Mouse (Mus musculus): ENCODE results near the gene Hpgd.

Gene Hpgd

GRCm38 (mm10) chr8:56323276-56323675, 28.9 kb downstream of the Hpgd start:
- ATAC-seq (ENCODE audit: low TSS enrichment) = no peak

DNA sequence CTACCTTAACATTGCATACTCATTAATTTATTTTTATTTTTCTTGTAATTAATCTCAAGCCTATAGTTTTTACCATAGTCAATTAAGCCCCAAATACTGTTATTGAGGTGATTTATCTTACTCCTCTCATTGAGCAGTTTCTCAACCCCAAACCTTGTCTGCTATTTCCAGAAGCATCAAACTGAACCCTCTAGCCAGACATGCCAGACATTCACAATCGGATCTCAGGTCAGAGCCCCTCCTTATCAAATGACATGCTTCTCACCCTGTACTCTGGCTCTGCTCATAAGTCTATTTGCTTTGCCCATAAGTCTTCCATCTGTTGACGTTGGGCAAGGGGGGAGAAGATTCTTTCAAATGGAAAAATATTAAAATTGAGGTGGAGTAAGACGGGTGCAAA, 33.3 kb downstream of the Hpgd start:
- ATAC-seq (ENCODE audit: low TSS enrichment) = no peak

DNA sequence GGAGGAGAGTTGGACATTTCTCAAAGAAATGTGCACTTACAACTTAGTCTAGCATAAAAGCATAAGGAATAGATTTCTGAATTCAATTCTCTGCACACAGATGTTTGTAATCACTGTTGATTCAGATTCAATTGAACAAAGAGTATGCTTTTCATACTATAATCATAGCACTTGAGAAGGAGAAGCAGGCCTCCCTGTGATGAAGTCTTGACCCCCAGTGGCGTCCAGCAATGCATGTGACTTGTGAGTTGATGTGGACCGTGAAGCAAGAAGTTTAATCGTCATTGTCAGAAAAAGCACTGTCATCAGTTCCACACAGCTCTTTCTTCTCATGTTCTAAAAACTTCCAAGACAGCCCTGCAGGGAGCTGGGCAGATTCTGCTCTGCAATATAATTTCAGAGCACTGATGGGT, 33.8 kb downstream of the Hpgd start:
- ATAC-seq (ENCODE audit: low TSS enrichment) = no peak

DNA sequence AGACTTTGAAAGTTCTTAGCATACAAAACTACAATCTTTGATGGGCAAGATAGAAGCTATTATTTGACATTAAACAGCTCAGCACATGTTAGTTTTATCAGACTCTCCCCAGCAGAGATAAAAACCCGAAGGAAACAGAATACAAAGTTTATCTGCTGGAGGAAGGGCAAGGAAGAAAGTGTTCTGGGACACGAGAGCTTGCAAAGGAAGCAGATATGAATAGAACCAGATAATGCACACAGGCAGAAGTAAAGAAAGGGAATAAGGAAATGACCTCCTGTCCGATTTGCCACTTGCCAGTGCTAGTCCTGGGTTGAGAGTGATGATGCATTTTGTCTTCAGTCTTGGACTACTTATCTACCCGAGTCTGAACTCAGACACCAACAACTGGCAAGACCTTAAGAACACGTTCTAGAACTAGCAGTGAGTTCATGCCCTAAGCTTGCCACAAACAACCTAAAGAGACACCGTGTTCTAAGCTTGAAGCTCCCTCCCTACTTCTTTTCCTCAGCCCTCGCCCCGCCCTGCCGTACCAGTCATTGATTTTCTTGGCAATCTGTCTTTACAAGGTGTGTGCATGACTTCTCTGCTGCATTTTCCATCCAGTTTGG, 41.1 kb downstream of the Hpgd start:
- ATAC-seq (ENCODE audit: low TSS enrichment) = no peak

DNA sequence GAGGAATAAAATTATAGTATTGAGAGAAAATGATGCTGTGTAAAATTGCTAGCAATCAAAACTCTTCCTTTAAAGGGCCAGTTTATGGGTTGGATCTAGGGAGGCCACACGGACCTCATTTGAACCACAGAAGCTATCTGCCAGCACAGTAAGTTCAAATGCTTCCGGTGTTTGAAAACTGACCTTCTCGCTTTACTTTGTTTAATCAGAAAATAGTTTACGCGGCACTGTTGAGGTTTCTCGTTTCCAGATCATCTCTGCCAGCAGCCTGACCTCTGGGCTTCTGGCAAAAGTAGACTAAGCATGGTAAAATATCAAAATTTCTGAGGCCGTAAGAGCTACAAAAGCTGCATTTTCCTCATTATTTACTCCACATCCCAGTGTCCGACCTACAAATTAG, 42.4 kb downstream of the Hpgd start:
- ATAC-seq (ENCODE audit: low TSS enrichment) = no peak

- peak; percentile 62; the same call in 1 of the 2 replicates for ATAC-seq (ENCODE audit: low TSS enrichment)
These were observed 49.1 kb downstream of the Hpgd start for GRCm38 (mm10) chr8:56343505-56343904.

DNA sequence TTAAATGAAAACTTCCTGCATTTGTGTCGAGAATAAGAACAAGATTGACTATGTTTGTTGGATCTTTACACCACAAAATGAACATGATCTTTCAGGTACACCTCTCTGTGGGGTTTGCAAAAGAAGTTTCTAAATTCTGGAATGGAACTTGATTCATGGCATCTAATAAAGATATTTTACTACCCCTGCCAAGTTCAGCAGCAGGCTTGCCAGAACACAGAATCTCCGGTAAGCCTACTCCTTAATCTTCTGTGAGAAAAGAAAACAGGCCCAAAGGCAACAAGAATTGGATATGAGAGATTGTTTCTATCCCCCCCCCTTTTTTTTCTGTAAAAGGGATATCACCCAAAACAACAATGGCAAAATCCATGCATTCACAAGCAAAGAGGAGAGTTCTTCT, 49.6 kb downstream of the Hpgd start:
- no peak for ATAC-seq (ENCODE audit: low TSS enrichment)

- ATAC-seq (ENCODE audit: low TSS enrichment) = no peak
These were observed 50.0 kb downstream of the Hpgd start for GRCm38 (mm10) chr8:56344359-56344758.

- ATAC-seq (ENCODE audit: low TSS enrichment) = no peak
These were observed 51.4 kb downstream of the Hpgd start for GRCm38 (mm10) chr8:56345641-56346420.

DNA sequence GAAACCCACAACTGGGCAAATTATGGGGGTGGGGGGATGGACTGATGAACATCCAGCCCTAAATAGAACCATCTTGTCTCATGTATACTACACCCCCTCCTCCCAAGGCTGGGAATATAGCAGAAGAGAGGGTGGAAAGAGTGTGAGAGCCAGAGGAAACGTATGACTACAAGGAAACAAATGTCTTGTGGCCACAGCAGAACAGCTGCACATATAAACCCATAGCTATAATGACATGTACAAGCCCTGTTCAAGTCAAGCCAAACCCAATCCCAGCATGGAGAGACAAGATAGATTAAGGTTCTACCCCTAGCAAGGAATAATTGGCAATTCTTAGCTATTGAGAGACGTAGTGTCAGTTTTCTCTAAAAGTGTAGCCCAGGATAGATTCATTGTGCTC, 68.8 kb downstream of the Hpgd start:
- ATAC-seq (ENCODE audit: low TSS enrichment) = no peak
